Mouse (Mus musculus) ES-E14 (cell line): Measurements from ENCODE around the gene Adgrv1.

Experiments
- CHD2 ChIP-seq: IDR thresholded peaks from 2 replicates; pipeline ENCODE4 v1.6.1; 2014; ENCODE audit warnings: mild to moderate bottlenecking, low read depth, low read length, inconsistent platforms
- HCFC1 ChIP-seq: IDR thresholded peaks from 2 replicates; pipeline ENCODE4 v1.6.1; 2012; ENCODE audit warnings: low read length, inconsistent platforms, borderline replicate concordance; ENCODE audit not compliant: insufficient read depth
- MAFK ChIP-seq: IDR thresholded peaks from 2 replicates; pipeline ENCODE4 v1.6.1; 2014; ENCODE audit warnings: mild to moderate bottlenecking, low read depth, low read length, inconsistent platforms; ENCODE audit not compliant: insufficient read depth
- ZC3H11A ChIP-seq: IDR thresholded peaks from 2 replicates; pipeline ENCODE4 v1.6.1; 2012; ENCODE audit warnings: low read depth, mild to moderate bottlenecking, inconsistent platforms, low read length, borderline replicate concordance
- ZNF384 ChIP-seq: IDR thresholded peaks from 2 replicates; pipeline ENCODE4 v1.6.1; 2012; ENCODE audit warnings: low read depth, low read length, inconsistent platforms

GRCm38 (mm10) chr13:81570241-81570821 lies 62.6 kb downstream of the Adgrv1 start:
- TF ChIP-seq ZC3H11A (no peak), MAFK (no peak), CHD2 (no peak), HCFC1 (no peak), ZNF384 (no peak)
